Mouse (Mus musculus): ENCODE results near the gene Nxf7.
"Not testable (repeated sequence)": the region's sequence is repeated elsewhere in the genome, so short reads cannot be mapped to it uniquely, and the experiment has no call there.

The Nxf7 gene

DNA sequence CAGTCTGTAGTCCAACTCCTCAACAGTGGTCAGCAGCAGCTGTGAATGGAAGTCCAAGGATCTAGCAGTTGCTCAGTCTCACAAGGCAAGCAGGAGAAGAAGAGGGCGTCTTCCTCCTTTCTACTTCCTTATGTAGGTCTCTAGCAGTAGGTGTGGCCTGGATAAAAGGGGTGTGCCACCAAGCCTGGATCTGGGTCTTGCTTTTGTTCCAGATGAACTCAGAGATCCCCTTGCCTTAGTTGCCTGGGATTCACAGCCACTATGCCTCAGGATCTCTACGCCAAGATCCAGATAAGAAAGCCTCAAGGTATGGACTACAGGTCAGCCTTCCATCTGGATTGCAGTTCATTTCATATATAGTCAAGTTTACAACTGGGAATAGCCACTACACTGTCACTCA is at the start of gene Nxf7:
Gene Nxf7 (minus strand): TSS at position 101 of the 400 bp plus-strand sequence.
- DNase-seq (ENCODE audit: low spot score in 2 of 2): no peak

GRCm38 (mm10) chrX:135627605-135628004 is 29.0 kb upstream of the Nxf7 start, which contains the start of gene Prame:
TSS of gene Prame (minus strand) at chrX:135627705.
- DNase-seq (ENCODE audit: low spot score in 2 of 2): no peak

GRCm38 (mm10) chrX:135601298-135602029 is 2.9 kb upstream of the Nxf7 start:
- DNase-seq (ENCODE audit: low spot score in 2 of 2): peak; percentile 31 to 80

GRCm38 (mm10) chrX:135598096-135598495 is 481 bp downstream of the Nxf7 start:
- DNase-seq (ENCODE audit: low spot score in 2 of 2): peak; percentile 36 to 47

DNA sequence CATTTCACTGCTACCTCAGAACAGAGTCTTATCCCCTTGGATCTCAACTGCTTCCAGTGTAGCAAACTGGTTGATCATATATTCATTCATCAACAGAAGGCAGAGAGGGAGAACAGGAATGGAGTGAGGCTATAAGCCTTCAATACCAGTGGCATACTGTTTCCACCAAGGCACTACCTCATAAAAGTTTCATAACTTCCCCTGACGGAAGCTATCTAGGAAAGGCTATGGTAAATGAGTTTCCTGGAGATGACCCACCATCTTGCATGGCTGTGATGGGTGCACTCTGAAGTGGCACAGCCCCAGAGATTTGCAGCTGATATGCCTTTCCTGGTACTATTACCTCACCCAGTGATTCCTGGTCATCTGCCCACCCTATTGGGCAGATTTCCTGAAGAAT is 22.2 kb downstream of the Nxf7 start:
- DNase-seq (ENCODE audit: low spot score in 2 of 2): no peak

DNA sequence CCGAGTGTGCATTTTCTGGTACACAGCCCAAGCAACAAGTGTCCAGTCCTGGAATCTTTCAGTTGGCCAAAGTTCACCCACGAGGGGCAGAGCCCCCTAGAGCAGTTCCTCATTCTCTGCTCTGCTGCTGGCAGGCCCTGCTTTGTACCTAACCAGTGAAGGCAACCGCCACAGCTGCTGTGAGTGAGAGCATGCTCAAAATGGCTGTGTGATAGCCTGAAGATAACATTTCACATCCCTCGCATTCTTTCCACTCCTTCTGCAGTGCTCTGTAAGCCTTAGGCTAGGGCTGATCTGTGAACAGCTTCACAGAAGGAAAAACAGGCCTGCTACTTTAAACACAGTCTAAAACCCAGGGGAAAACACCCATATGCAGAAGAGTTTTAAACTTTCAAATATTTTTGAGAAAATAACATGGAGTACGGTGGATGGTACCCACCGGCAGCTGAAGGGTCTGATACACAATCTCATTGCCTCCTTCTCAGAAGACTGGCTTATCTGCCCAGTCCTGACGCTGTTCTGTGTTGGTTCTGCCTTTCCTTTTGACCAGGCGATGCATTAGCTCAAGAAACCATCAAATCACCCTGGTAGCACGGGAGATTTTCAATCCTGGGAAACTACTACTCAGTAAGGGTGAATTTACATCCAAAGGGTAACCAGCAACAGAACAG is 23.5 kb downstream of the Nxf7 start:
- not testable (repeated sequence) for DNase-seq (ENCODE audit: low spot score in 2 of 2)

GRCm38 (mm10) chrX:135574261-135574957 is 24.2 kb downstream of the Nxf7 start:
- not testable (repeated sequence) for DNase-seq (ENCODE audit: low spot score in 2 of 2)

GRCm38 (mm10) chrX:135569467-135569866 is 29.1 kb downstream of the Nxf7 start:
- peak; percentile 43 to 77 for DNase-seq (ENCODE audit: low spot score in 2 of 2)

DNA sequence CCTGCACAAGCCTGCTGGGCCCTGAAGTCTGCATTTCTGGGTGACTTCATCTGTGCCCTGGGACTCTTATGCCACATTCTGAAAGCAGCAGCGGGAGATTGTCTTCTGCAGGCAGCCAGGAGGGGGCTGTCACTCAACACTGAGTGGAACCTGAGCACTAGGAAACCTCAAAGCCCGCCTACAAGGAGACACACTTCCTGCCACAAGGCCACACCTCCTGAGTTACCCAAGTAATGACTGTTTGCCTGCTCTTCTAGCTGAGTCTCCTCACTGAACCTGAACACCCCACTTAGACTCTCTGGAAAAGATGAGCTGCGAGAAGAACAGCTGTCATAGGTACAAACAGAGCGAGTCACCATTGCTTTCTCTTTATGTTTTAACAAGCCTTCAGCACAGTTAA is 33.6 kb downstream of the Nxf7 start:
- DNase-seq (ENCODE audit: low spot score in 2 of 2): not testable (repeated sequence)

DNA sequence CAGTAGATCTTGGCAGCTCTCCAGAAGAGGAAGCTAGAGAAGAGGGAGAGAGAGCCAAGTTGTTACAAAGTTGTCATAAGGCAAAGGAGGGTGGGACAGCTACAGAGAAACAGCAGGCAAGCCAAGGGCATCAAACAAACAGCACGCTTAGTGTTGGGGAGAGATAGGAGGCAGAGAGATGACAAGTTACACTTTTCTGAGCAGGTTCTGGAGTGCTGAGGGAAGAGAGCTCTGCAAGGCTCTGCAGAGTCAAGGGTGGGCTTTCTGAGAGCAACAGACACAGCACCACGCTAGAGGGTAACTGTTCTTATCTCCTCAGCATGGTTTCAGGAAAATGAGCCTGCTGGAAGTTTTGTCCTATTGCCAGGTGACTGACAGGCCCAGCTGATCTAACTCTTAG is 35.7 kb downstream of the Nxf7 start:
- no peak for DNase-seq (ENCODE audit: low spot score in 2 of 2)

DNA sequence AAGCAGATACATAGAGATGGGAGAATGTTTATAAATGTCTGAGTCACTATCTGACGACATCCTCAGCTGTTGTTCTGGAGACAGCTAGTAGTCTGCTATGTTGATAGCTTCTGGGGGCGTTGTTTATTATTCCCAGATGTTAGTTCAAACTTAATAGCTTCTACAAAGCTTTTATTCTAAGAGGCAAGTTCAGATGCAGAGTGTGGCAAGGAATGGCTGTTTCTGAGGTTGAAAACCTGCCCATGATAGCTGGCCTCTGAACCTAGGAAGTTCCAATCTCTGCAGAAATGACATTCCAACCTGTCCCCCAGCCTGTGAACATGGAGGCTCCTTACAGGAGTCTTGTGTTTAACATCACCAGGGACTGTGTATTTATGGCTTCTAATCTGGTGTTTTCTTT is 36.9 kb downstream of the Nxf7 start:
- DNase-seq (ENCODE audit: low spot score in 2 of 2): not testable (repeated sequence)

- DNase-seq (ENCODE audit: low spot score in 2 of 2): peak; percentile 31 to 45
These were observed 37.6 kb downstream of the Nxf7 start for GRCm38 (mm10) chrX:135560933-135561332.

DNA sequence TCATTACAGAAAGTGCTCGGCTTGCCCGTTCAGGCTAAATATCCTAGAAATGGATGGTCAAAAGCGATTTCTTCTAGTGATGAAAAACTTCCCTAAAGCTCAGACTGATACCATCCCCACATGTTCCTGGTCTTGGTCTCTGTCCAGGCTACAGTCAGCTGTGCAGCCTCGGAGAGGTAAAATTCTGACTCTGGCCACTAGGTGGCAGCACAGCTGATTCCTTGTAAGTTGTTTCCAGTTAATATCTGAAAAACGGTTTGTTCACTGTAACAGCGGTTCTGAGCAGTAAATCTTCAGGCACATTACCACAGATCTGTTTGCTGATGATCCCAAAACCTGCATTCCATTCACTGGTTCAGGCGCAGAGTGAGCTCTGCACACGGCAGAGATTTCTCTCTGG is 38.9 kb downstream of the Nxf7 start:
- peak; percentile 36 to 51 for DNase-seq (ENCODE audit: low spot score in 2 of 2)

Data from frontal cortex, postnatal 36 days (tissue).